ENCODE assay signal across 25 mouse cellular contexts in the genomic region with DNA sequence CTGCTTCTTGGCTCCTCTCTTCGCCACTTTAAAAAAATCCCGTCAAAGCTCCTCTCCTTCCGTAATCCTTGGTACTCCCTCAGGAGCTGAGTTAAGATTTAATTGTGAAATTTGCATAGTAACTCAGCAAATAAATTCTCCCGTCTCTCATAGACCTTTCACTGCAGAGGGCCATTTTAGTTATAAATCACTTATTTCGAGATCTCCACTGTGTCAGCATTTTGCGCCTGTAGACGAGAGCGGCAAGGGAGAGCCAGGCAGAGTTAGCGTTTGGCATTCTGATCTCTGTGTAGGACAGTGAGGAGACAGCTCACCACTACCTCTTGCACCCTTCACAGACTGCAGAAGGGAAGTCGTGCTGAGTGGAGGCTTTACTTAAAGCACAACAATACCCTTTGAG.
DNase-seq lines count a peak whose midpoint lies in the region; ATAC-seq and TF ChIP-seq lines count a peak whose summit lies in the region.
"Had no signal": no experiment of that assay in that cellular context is flagged by ENCODE, and none has a peak within 500 bp of the region (broad histone marks: within the 10 kb centered on the region; RNA-seq: fewer than 3 reads in every experiment).

No protein-coding gene starts in this region.

- TF ChIP-seq CTCF in brain, embryonic 14.5 days (IDR thresholded peaks at IDR 0.05; ENCODE audit: borderline replicate concordance, extremely low read depth, insufficient read depth, insufficient read length): no peak

- H3K9ac ChIP-seq in hindbrain, embryonic 15.5 days: no peak overlapping the region
- H3K9ac ChIP-seq in hindbrain, embryonic 16.5 days (ENCODE audit: low read depth, low read length): no peak overlapping the region
- H3K9ac ChIP-seq: heart, embryonic 15.5 days; limb, embryonic 12.5 days; liver, embryonic 13.5 days; lung, embryonic 15.5 days; stomach, embryonic 15.5 days had no signal

- no peak overlapping the region for H3K4me3 ChIP-seq in hindbrain, embryonic 15.5 days
- no peak overlapping the region for H3K4me3 ChIP-seq in hindbrain, embryonic 10.5 days
- H3K4me3 ChIP-seq in hindbrain, embryonic 16.5 days (ENCODE audit: low read length): no peak overlapping the region
- H3K4me3 ChIP-seq: heart, adult 2 months; heart, embryonic 15.5 days; limb, embryonic 12.5 days; liver, embryonic 13.5 days; lung, embryonic 15.5 days; stomach, embryonic 15.5 days had no signal

- 46% methylated on average over 10 of the region's 10 CpGs for WGBS in hindbrain, embryonic 15.5 days
- 71% methylated on average over 10 of the region's 10 CpGs for WGBS in hindbrain, embryonic 10.5 days
- WGBS in hindbrain, embryonic 16.5 days: 55% methylated on average over 10 of the region's 10 CpGs

- peaks cover 11% of the 10 kb centered on the region; the same call in 1 of the 2 replicates for H3K4me1 ChIP-seq in hindbrain, embryonic 15.5 days (replicated peaks)
- H3K4me1 ChIP-seq in hindbrain, embryonic 10.5 days (replicated peaks): peaks cover 19% of the 10 kb centered on the region; the same call in 1 of the 2 replicates
- no peaks in the 10 kb centered on the region; the same call in 1 of the 2 replicates for H3K4me1 ChIP-seq in hindbrain, embryonic 16.5 days (ENCODE audit: control insufficient read depth, insufficient read depth, low read depth, low read length)
- H3K4me1 ChIP-seq: limb, embryonic 12.5 days; liver, embryonic 13.5 days; lung, embryonic 15.5 days; stomach, embryonic 15.5 days had no signal

- DNase-seq in hindbrain, embryonic 10.5 days (ENCODE audit: low spot score): no peak
- peak; percentile 13 for DNase-seq in brain, embryonic 14.5 days (ENCODE audit: low read depth)
- DNase-seq in kidney, postnatal 14 days: peak; percentile 23
- no peak for DNase-seq in heart, adult 11 months
- DNase-seq in adrenal gland, postnatal 25 days: no peak
- no peak for DNase-seq in urinary bladder, postnatal 14 days (ENCODE audit: low spot score)
- DNase-seq: cerebellum, adult 11-12 months; cerebellum, postnatal 14 days; embryo, embryonic 11 days; gastrocnemius, postnatal 14 days; heart, adult 2 months; heart, postnatal 4 days; liver, embryonic 13.5 days; lung, postnatal 4 days; retina, postnatal 1 day; thymus, adult 18-20 months; thymus, postnatal 4 days had no signal

- no peaks in the 10 kb centered on the region for H3K9me3 ChIP-seq in hindbrain, embryonic 15.5 days
- no peaks in the 10 kb centered on the region for H3K9me3 ChIP-seq in hindbrain, embryonic 10.5 days
- no peaks in the 10 kb centered on the region for H3K9me3 ChIP-seq in hindbrain, embryonic 16.5 days (ENCODE audit: control insufficient read depth, low read length)
- H3K9me3 ChIP-seq: heart, embryonic 15.5 days; limb, embryonic 12.5 days; liver, embryonic 13.5 days; lung, embryonic 15.5 days; stomach, embryonic 15.5 days had no signal

- no peak for TF ChIP-seq POLR2A in brain, embryonic 14.5 days (IDR thresholded peaks at IDR 0.05; ENCODE audit: borderline replicate concordance, extremely low read depth, insufficient read depth, insufficient read length, poor library complexity, severe bottlenecking)

- H3K36me3 ChIP-seq in hindbrain, embryonic 15.5 days: no peaks in the 10 kb centered on the region
- H3K36me3 ChIP-seq in hindbrain, embryonic 10.5 days: no peaks in the 10 kb centered on the region
- H3K36me3 ChIP-seq in hindbrain, embryonic 16.5 days (ENCODE audit: control insufficient read depth, insufficient read depth, low read length): no peaks in the 10 kb centered on the region
- H3K36me3 ChIP-seq: heart, embryonic 15.5 days; limb, embryonic 12.5 days; liver, embryonic 13.5 days; lung, embryonic 15.5 days; stomach, embryonic 15.5 days had no signal

- no peak for ATAC-seq in hindbrain, embryonic 15.5 days (ENCODE audit: low FRiP score, low read depth)
- no peak for ATAC-seq in hindbrain, embryonic 16.5 days
- ATAC-seq: forebrain, embryonic 16.5 days; intestine, embryonic 16.5 days had no signal

- H3K27ac ChIP-seq in hindbrain, embryonic 15.5 days (replicated peaks): peak overlapping the region; percentile 58; the same call in 1 of the 2 replicates
- no peak overlapping the region for H3K27ac ChIP-seq in hindbrain, embryonic 10.5 days
- H3K27ac ChIP-seq in hindbrain, embryonic 16.5 days (ENCODE audit: low read depth, low read length): no peak overlapping the region
- H3K27ac ChIP-seq: heart, adult 2 months; heart, embryonic 15.5 days; limb, embryonic 12.5 days; liver, embryonic 13.5 days; lung, embryonic 15.5 days; stomach, embryonic 15.5 days had no signal

- H3K4me2 ChIP-seq in hindbrain, embryonic 15.5 days: peak overlapping the region; percentile 28; the same call in 1 of the 2 replicates
- H3K4me2 ChIP-seq in hindbrain, embryonic 16.5 days (ENCODE audit: low read length): peak overlapping the region; percentile 14
- H3K4me2 ChIP-seq: heart, embryonic 15.5 days; limb, embryonic 12.5 days; liver, embryonic 13.5 days; lung, embryonic 15.5 days; stomach, embryonic 15.5 days had no signal

- H3K27me3 ChIP-seq in hindbrain, embryonic 15.5 days: no peaks in the 10 kb centered on the region
- H3K27me3 ChIP-seq in hindbrain, embryonic 10.5 days (ENCODE audit: insufficient read depth, poor library complexity, severe bottlenecking): no peaks in the 10 kb centered on the region
- no peaks in the 10 kb centered on the region for H3K27me3 ChIP-seq in hindbrain, embryonic 16.5 days (replicated peaks; ENCODE audit: control insufficient read depth, insufficient read depth, low read length)
- H3K27me3 ChIP-seq: heart, embryonic 15.5 days; limb, embryonic 12.5 days; liver, embryonic 13.5 days; lung, embryonic 15.5 days; stomach, embryonic 15.5 days had no signal

Comparison
In these comparisons a context has a peak if more than half of its experiments do, and no peak if none do; other contexts are left out.
1. DNase-seq: peak in brain, embryonic 14.5 days (single experiment) and kidney, postnatal 14 days (single experiment); none in hindbrain, embryonic 10.5 days (single experiment), heart, adult 11 months (single experiment), adrenal gland, postnatal 25 days (single experiment) and urinary bladder, postnatal 14 days (single experiment).